Mouse (Mus musculus) MEL (cell line): ENCODE data around the gene Rpl28.

Experiments used
- CHD2 ChIP-seq: IDR thresholded peaks from 2 replicates; pipeline ENCODE4 v1.6.1; 2011; ENCODE audit warnings: low read length, improper control_type of control experiment
- E2F4 ChIP-seq: IDR thresholded peaks from 2 replicates; pipeline ENCODE4 v1.6.1; 2011; ENCODE audit warnings: low read depth, low read length, improper control_type of control experiment, borderline replicate concordance
- EP300 ChIP-seq, 2 experiments: IDR thresholded peaks; 2 replicates each; pipeline ENCODE4 v1.6.1; 2011; ENCODE audit warnings: improper control_type of control experiment in 2 of 2, low read length in 2 of 2, low read depth in 1 of 2, mild to moderate bottlenecking in 1 of 2
- MAX ChIP-seq: IDR thresholded peaks from 2 replicates; pipeline ENCODE4 v1.6.1; 2011; ENCODE audit warnings: low read length, improper control_type of control experiment
- POLR2A ChIP-seq, 2 experiments: IDR thresholded peaks; 2 replicates each; pipeline ENCODE4 v1.6.1; 2011 to 2012; ENCODE audit warnings: low read length in 2 of 2, mild to moderate bottlenecking in 2 of 2, control low read depth in 1 of 2, improper control_type of control experiment in 1 of 2, low read depth in 1 of 2, moderate library complexity in 1 of 2; ENCODE audit not compliant: control insufficient read depth in 1 of 2, insufficient read depth in 1 of 2, poor library complexity in 1 of 2
- SIN3A ChIP-seq: IDR thresholded peaks from 2 replicates; pipeline ENCODE4 v1.6.1; 2012; ENCODE audit warnings: low read length, improper control_type of control experiment, inconsistent platforms

- TF ChIP-seq POLR2A (IDR thresholded peaks at IDR 0.05; ENCODE audit: control insufficient read depth in 1 of 2, insufficient read depth in 1 of 2, low read depth in 1 of 2, low read length in 2 of 2, poor library complexity in 1 of 2) (no peak), CHD2 (no peak), E2F4 (no peak), MAX (no peak), SIN3A (no peak), EP300 (IDR thresholded peaks at IDR 0.05; ENCODE audit: low read depth in 1 of 2, low read length in 2 of 2) (no peak)
Measured at GRCm38 (mm10) chr7:4816559-4816958, 23.9 kb downstream of the Rpl28 start.
